7 mouse cellular contexts compared by ENCODE assay signal in the genomic region with DNA sequence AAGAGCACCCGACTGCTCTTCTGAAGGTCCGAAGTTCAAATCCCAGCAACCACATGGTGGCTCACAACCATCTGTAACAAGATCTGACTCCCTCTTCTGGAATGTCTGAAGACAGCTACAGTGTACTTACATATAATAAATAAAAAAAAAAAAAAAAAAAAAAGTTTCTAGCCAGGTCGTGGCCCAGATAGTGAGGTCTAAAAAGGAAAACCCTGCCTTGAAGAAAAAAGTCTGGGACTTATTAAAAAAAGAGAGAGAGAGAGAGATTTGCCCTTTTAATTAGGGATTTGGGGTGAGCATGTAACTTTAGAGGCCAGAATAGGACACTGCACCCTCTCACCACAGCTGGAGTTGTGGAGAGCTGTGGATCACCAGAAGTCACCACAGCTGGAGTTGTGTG. TPM values are rescaled to one million over a fixed set of nuclear protein-coding genes. Genes with fewer than 3 reads are reported as not detected.
DNase-seq lines count a peak whose midpoint lies in the region; TF ChIP-seq lines count a peak whose summit lies in the region.
"Not testable (repeated sequence)": the region's sequence is repeated elsewhere in the genome, so short reads cannot be mapped to it uniquely, and the experiment has no call there.
"Had no signal": no experiment of that assay in that cellular context is flagged by ENCODE, and none has a peak within 500 bp of the region (broad histone marks: within the 10 kb centered on the region; RNA-seq: fewer than 3 reads in every experiment).

No protein-coding gene starts in this region.

- not testable (repeated sequence) for H3K9ac ChIP-seq in CH12.LX (ENCODE audit: insufficient read depth, low read depth); MEL (ENCODE audit: control insufficient read depth, low read depth, low read length, poor library complexity, severe bottlenecking)

- H3K79me2 ChIP-seq in CH12.LX (replicated peaks; ENCODE audit: control insufficient read depth, extremely low read depth, insufficient read depth, poor library complexity, severe bottlenecking), result peaks cover 51% of the 10 kb centered on the region
- peaks cover 48% of the 10 kb centered on the region for H3K79me2 ChIP-seq in MEL (ENCODE audit: control insufficient read depth, insufficient read depth, low read length, poor library complexity)

- not testable (repeated sequence) for TF ChIP-seq EP300 in CH12.LX (IDR thresholded peaks at IDR 0.05; ENCODE audit: low read length); MEL (IDR thresholded peaks at IDR 0.05; ENCODE audit: low read depth in 1 of 2, low read length in 2 of 2)

- TF ChIP-seq RAD21 in CH12.LX (IDR thresholded peaks at IDR 0.05; ENCODE audit: low read depth, low read length); MEL (IDR thresholded peaks at IDR 0.05; ENCODE audit: low read depth, low read length): not testable (repeated sequence)

- H3K36me3 ChIP-seq in CH12.LX (replicated peaks in 1 of 2; ENCODE audit: control insufficient read depth in 1 of 2, insufficient read depth in 1 of 2, low read length in 1 of 2) (peaks cover 7 to 52% of the 10 kb centered on the region in 2 experiments), MEL (ENCODE audit: control insufficient read depth in 1 of 2, insufficient read depth in 2 of 2, low read length in 2 of 2) (peaks cover 11 to 21% of the 10 kb centered on the region in 2 experiments)

- in situ Hi-C loops in CH12.LX (cut with MboI; ENCODE audit: low pct_ligation_motif_present, low pct_unique_long_range_greater_than_20kb, low sequenced_read_pairs), result not testable (repeated sequence)

- H3K27ac ChIP-seq in CH12.LX (ENCODE audit: insufficient read depth, low read depth); MEL (ENCODE audit: control insufficient read depth, low read depth, low read length): not testable (repeated sequence)

- TF ChIP-seq CTCF in CH12.LX (conservative IDR thresholded peaks at IDR 0.05 in 1 of 2, IDR thresholded peaks at IDR 0.05 in 1 of 2; ENCODE audit: low read depth in 2 of 2, low read length in 2 of 2); MEL (IDR thresholded peaks at IDR 0.05 in 2 of 3, conservative IDR thresholded peaks at IDR 0.05 in 1 of 3; ENCODE audit: control insufficient read depth in 1 of 3, insufficient read depth in 1 of 3, low read depth in 2 of 3, low read length in 3 of 3, poor library complexity in 1 of 3, severe bottlenecking in 1 of 3): not testable (repeated sequence)

- H3K4me2 ChIP-seq in CH12.LX (ENCODE audit: insufficient read depth, low read depth, poor library complexity, severe bottlenecking), result not testable (repeated sequence)

- not testable (repeated sequence) for DNase-seq in CH12.LX (ENCODE audit: extremely low read depth)
- DNase-seq in MEL (ENCODE audit: low read depth, low spot score) (peak; percentile 37), ZHBTc4 (ENCODE audit: low read depth, low spot score) (peak; percentile 27)

- dilution Hi-C loops in CH12.LX (cut with MboI; ENCODE audit: extremely low pct_ligation_motif_present, extremely low pct_unique_long_range_greater_than_20kb, low sequenced_read_pairs), result not testable (repeated sequence)

- H3K9me3 ChIP-seq in CH12.LX (replicated peaks; ENCODE audit: low read length); MEL (replicated peaks; ENCODE audit: insufficient read depth, low read length): not testable (repeated sequence)

- TF ChIP-seq POLR2A in CH12.LX (IDR thresholded peaks at IDR 0.05; ENCODE audit: low read depth, low read length); MEL (IDR thresholded peaks at IDR 0.05; ENCODE audit: control insufficient read depth in 1 of 2, insufficient read depth in 1 of 2, low read depth in 1 of 2, low read length in 2 of 2, poor library complexity in 1 of 2): not testable (repeated sequence)

- not testable (repeated sequence) for H3K4me3 ChIP-seq in CH12.LX (replicated peaks in 1 of 3; ENCODE audit: low read depth in 2 of 3, low read length in 2 of 3, poor library complexity in 1 of 3); MEL (ENCODE audit: control insufficient read depth in 1 of 2, insufficient read depth in 1 of 2, low read depth in 2 of 2, low read length in 2 of 2)

- H3K27me3 ChIP-seq in CH12.LX (replicated peaks); MEL (ENCODE audit: control insufficient read depth in 1 of 2, insufficient read depth in 2 of 2, low read length in 2 of 2): not testable (repeated sequence)

- peaks cover 0 to 17% of the 10 kb centered on the region in 2 experiments; a peak in 2 of 4 replicates for H3K4me1 ChIP-seq in CH12.LX (ENCODE audit: control insufficient read depth in 1 of 2, insufficient read depth in 2 of 2)
- not testable (repeated sequence) for H3K4me1 ChIP-seq in MEL (ENCODE audit: control insufficient read depth in 1 of 2, insufficient read depth in 2 of 2, low read length in 2 of 2)

TF ChIP-seq in CH12.LX, 34 proteins besides CTCF, POLR2A, EP300 and RAD21:
- peak; percentile 59 for TF ChIP-seq ZNF384 (IDR thresholded peaks at IDR 0.05; ENCODE audit: low read depth, low read length)

TF ChIP-seq in MEL, 35 proteins besides CTCF, POLR2A, EP300 and RAD21:
- TF ChIP-seq ZNF384 (IDR thresholded peaks at IDR 0.05; ENCODE audit: low read depth, low read length), result 0 out of 2 replicates have a peak, but pooled peaks have one; percentile 51

RNA-seq across cellular contexts. Expression of gene Zwilch, which starts 2.9 kb away (rescaled TPM):
- total RNA-seq in CH12.LX (2012; rRNA removed) (49.3 and 59.6 TPM in 2 replicates), CH12.LX (2014; rRNA removed) (74.1 and 92.0 TPM in 2 replicates), MEL (2012; rRNA removed) (60.6 and 67.5 TPM in 2 replicates)
- polyA plus RNA-seq in CH12.LX (2012; ENCODE audit: insufficient read length, low read depth) (72.8 and 82.9 TPM in 2 replicates), MEL (2012; ENCODE audit: insufficient read depth in 1 of 2, insufficient read length in 2 of 2, low read depth in 1 of 2, low replicate concordance in 2 of 2, missing spikeins in 1 of 2) (10 to 100 TPM in 1 of 2 experiments, not detected in 1; 89.2 TPM)

RNA-seq across cellular contexts. Expression of gene Rpl4, which starts 3.2 kb away (rescaled TPM):
- total RNA-seq in CH12.LX (2012; rRNA removed), result 1,886 and 1,956 TPM in 2 replicates
- 1,996 and 2,178 TPM in 2 replicates for total RNA-seq in CH12.LX (2014; rRNA removed)
- polyA plus RNA-seq in CH12.LX (2012; ENCODE audit: insufficient read length, low read depth), result 3,885 and 4,069 TPM in 2 replicates
- 1,761 and 1,775 TPM in 2 replicates for total RNA-seq in MEL (2012; rRNA removed)
- polyA plus RNA-seq in MEL (2012; ENCODE audit: insufficient read depth in 1 of 2, insufficient read length in 2 of 2, low read depth in 1 of 2, low replicate concordance in 2 of 2, missing spikeins in 1 of 2), result 1,000 to 10,000 TPM in 1 of 2 experiments, 100 to 1,000 TPM in 1; 124 to 3,157 TPM

RNA-seq across cellular contexts. Expression of gene Snapc5, which starts 9.1 kb away (rescaled TPM):
- 16.7 and 21.3 TPM in 2 replicates for total RNA-seq in CH12.LX (2012; rRNA removed)
- total RNA-seq in CH12.LX (2014; rRNA removed), result 34.3 and 38.2 TPM in 2 replicates
- 24.9 and 33.3 TPM in 2 replicates for polyA plus RNA-seq in CH12.LX (2012; ENCODE audit: insufficient read length, low read depth)
- total RNA-seq in MEL (2012; rRNA removed), result 9.4 and 10.6 TPM in 2 replicates
- polyA plus RNA-seq in MEL (2012; ENCODE audit: insufficient read depth in 1 of 2, insufficient read length in 2 of 2, low read depth in 1 of 2, low replicate concordance in 2 of 2, missing spikeins in 1 of 2), result 1 to 10 TPM in 1 of 2 experiments, not detected in 1; 8.6 TPM

RNA-seq across cellular contexts. Expression of gene Lctl, which starts 53.0 kb away (rescaled TPM):
- total RNA-seq in CH12.LX (2012; rRNA removed), result 0.38 and 0.55 TPM in 2 replicates
- not detected in 2 replicates for total RNA-seq in CH12.LX (2014; rRNA removed)
- polyA plus RNA-seq in CH12.LX (2012; ENCODE audit: insufficient read length, low read depth), result 0.21 TPM in 1 of 2 replicates, not detected in the other
- total RNA-seq in MEL (2012; rRNA removed), result 0.46 and 0.54 TPM in 2 replicates
- polyA plus RNA-seq in MEL (2012; ENCODE audit: insufficient read depth in 1 of 2, insufficient read length in 2 of 2, low read depth in 1 of 2, low replicate concordance in 2 of 2, missing spikeins in 1 of 2), result not detected
- total RNA-seq: G1E had no signal
- polyA plus RNA-seq: activated CD4-positive, CD25-positive, alpha-beta regulatory T cell, adult 4 months; brain, embryonic 14.5 days; CD4-positive, CD25-positive, alpha-beta regulatory T cell, adult 4 months; G1E had no signal
